ENCODE assay signal across 13 mouse cellular contexts in genomic region chr11:34098422-34098821, GRCm38 (mm10). TPM values are rescaled to one million over a fixed set of nuclear protein-coding genes. Genes with fewer than 3 reads are reported as not detected.
DNase-seq lines count a peak whose midpoint lies in the region; ATAC-seq and TF ChIP-seq lines count a peak whose summit lies in the region.
"Had no signal": no experiment of that assay in that cellular context is flagged by ENCODE, and none has a peak within 500 bp of the region (broad histone marks: within the 10 kb centered on the region; RNA-seq: fewer than 3 reads in every experiment).

TSS of gene 4930469K13Rik (minus strand) at chr11:34098554.

- TF ChIP-seq CTCF in left cerebral cortex, adult 2 months (IDR thresholded peaks at IDR 0.05), result no peak

- no peak within 1 kb of the TSS for H3K4me3 ChIP-seq in left cerebral cortex, adult 2 months

- ATAC-seq in CD4-positive, CD25-positive, alpha-beta regulatory T cell, adult 4 months, result peak; percentile 46
- ATAC-seq in megakaryocyte-erythroid progenitor cell, adult 5-6 weeks (replicated peaks; ENCODE audit: low FRiP score, low TSS enrichment, poor library complexity, severe bottlenecking), result peak; percentile 81
- ATAC-seq: lung, postnatal 0 days had no signal

- no peak within 1 kb of the TSS for H3K27ac ChIP-seq in left cerebral cortex, adult 2 months

- intact Hi-C loops in left cerebral cortex, postnatal 4 days (cut with DNase I), result no loop called here
- intact Hi-C loops in left cerebral cortex, adult 2 months (cut with DNase I), result no loop called here

- DNase-seq in left cerebral cortex, postnatal 4 days, result peak; percentile 15
- no peak for DNase-seq in left cerebral cortex, adult 2 months (ENCODE audit: extremely low spot score in 1 of 2, low spot score in 2 of 2)
- DNase-seq in WW6 (ENCODE audit: low read depth, low spot score), result peak; percentile 16
- no peak for DNase-seq in gastrocnemius, adult 8-10 months (ENCODE audit: low spot score in 2 of 2)
- DNase-seq in adrenal gland, adult 2 months, result no peak
- no peak for DNase-seq in right cerebral cortex, postnatal 25 days
- DNase-seq: cerebellum, adult 9-10 months; gastrocnemius, postnatal 10 days had no signal

RNA-seq across cellular contexts. Expression of gene 4930469K13Rik, which starts in this region (rescaled TPM):
- total RNA-seq in left cerebral cortex, postnatal 4 days (2021), result not detected
- not detected for total RNA-seq in left cerebral cortex, adult 2 months (2021)
- 10 to 100 TPM; 10.7 to 11.1 TPM for polyA plus RNA-seq in CD4-positive, CD25-positive, alpha-beta regulatory T cell, adult 4 months (2017; shearing (Covaris generic))
- total RNA-seq in megakaryocyte-erythroid progenitor cell, adult 5-6 weeks (2014; fragmentation: Nextera tagmentation), result not detected in 2 replicates
- total RNA-seq in megakaryocyte-erythroid progenitor cell, adult 5-6 weeks (2017), result not detected in 2 replicates
- not detected for total RNA-seq in gastrocnemius, adult 8-10 months (2022)
- not detected for total RNA-seq in adrenal gland, adult 2 months (2021)
- polyA plus RNA-seq in adrenal gland, adult 2 months (2012; rRNA removed), result not detected in 2 replicates
- total RNA-seq: gastrocnemius, postnatal 10 days; left cerebral cortex, adult 18-20 months had no signal
- polyA plus RNA-seq: lung, postnatal 0 days; urinary bladder, adult 2 months had no signal

Comparison
In these comparisons a context has a peak if more than half of its experiments do, and no peak if none do; other contexts are left out.
1. RNA of gene 4930469K13Rik (polyA plus RNA-seq): 10.7 to 11.1 TPM in CD4-positive, CD25-positive, alpha-beta regulatory T cell, adult 4 months; not detected in adrenal gland, adult 2 months; every median in the first group is over 10 times any median in the second.
2. Peak in DNase-seq in left cerebral cortex, postnatal 4 days; RNA of the gene not detected or under 1 TPM.
3. Peak in ATAC-seq in megakaryocyte-erythroid progenitor cell, adult 5-6 weeks; RNA of the gene not detected or under 1 TPM.